In the genomic region with DNA sequence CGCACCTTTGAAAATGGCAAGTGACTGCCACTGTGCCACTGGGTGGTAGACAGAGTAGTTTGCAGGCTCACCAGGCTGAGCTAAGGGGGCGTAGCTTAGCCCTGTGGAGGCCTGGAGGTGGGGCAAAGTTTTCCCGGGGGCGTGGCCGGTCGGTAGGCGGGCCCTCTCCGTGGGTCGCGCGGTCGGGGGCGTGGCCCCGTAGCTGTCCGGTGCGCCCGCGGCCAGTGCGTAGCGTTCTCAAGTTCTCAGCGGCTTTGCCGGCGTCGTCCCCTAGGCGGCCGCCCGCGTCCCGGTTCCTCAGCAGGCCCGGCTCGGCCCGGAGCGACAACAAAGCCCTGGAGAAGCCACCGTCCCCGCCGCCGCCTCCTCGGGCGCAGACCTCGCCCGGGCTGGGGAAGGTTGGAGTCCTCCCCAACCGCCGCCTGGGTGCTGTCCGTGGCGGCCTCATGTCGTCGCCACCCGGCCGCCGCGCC, we compare ENCODE assay signal across 7 mouse cellular contexts. TPM values are rescaled to one million over a fixed set of nuclear protein-coding genes. Genes with fewer than 3 reads are reported as not detected.
A peak's percentile ranks its signal among the peaks of the same experiment; 100 is the strongest.
DNase-seq lines count a peak whose midpoint lies in the region; ATAC-seq lines count a peak whose summit lies in the region.

TSS of gene Txnrd3 (plus strand) at position 191 of the 473 bp plus-strand sequence.

- no peaks in the 10 kb centered on the region for H3K9me3 ChIP-seq in intestine, embryonic 15.5 days
- H3K9me3 ChIP-seq in midbrain, embryonic 10.5 days (replicated peaks), result no peaks in the 10 kb centered on the region

- H3K27me3 ChIP-seq in intestine, embryonic 15.5 days (replicated peaks), result no peaks in the 10 kb centered on the region
- H3K27me3 ChIP-seq in midbrain, embryonic 10.5 days (ENCODE audit: low read depth, poor library complexity, severe bottlenecking), result no peaks in the 10 kb centered on the region

- H3K4me2 ChIP-seq in intestine, embryonic 15.5 days (replicated peaks), result peak within 1 kb of the TSS; percentile 95

- no peaks in the 10 kb centered on the region for H3K4me1 ChIP-seq in intestine, embryonic 15.5 days (replicated peaks)
- H3K4me1 ChIP-seq in midbrain, embryonic 10.5 days, result peaks cover 22% of the 10 kb centered on the region

- H3K36me3 ChIP-seq in intestine, embryonic 15.5 days, result no peaks in the 10 kb centered on the region
- H3K36me3 ChIP-seq in midbrain, embryonic 10.5 days, result no peaks in the 10 kb centered on the region

- ATAC-seq in intestine, embryonic 15.5 days, result peak; percentile 94

- H3K27ac ChIP-seq in intestine, embryonic 15.5 days, result peak within 1 kb of the TSS; percentile 94
- peak within 1 kb of the TSS; percentile 92 for H3K27ac ChIP-seq in midbrain, embryonic 10.5 days (replicated peaks)

- peak within 1 kb of the TSS; percentile 71 for H3K4me3 ChIP-seq in intestine, embryonic 15.5 days (replicated peaks)
- H3K4me3 ChIP-seq in midbrain, embryonic 10.5 days, result peak within 1 kb of the TSS; percentile 76

- peak; percentile 95 to 96 for DNase-seq in adrenal gland, adult 18-20 months (ENCODE audit: low spot score in 2 of 2)
- DNase-seq in embryo, embryonic 11 days, result peak; percentile 94
- DNase-seq in gastrocnemius, postnatal 36 days, result peak; percentile 90 to 94
- DNase-seq in left cerebral cortex, postnatal 25 days (ENCODE audit: low spot score in 2 of 2), result peak; percentile 84
- DNase-seq in midbrain, embryonic 10.5 days (ENCODE audit: low spot score), result peak; percentile 91
- peak; percentile 81 for DNase-seq in right cerebral cortex, postnatal 4 days

- under 1% methylated on average over 50 of the region's 51 CpGs for WGBS in intestine, embryonic 15.5 days
- under 1% methylated on average over 51 of the region's 51 CpGs for WGBS in midbrain, embryonic 10.5 days

- peak within 1 kb of the TSS; percentile 66 for H3K9ac ChIP-seq in intestine, embryonic 15.5 days

- intact Hi-C loops in gastrocnemius, postnatal 36 days (cut with DNase I), result no loop called here
- intact Hi-C loops in left cerebral cortex, postnatal 25 days (cut with DNase I), result no loop called here

RNA-seq across cellular contexts. Expression of gene Txnrd3, which starts in this region (rescaled TPM):
- total RNA-seq in adrenal gland, adult 18-20 months (2021), result 10 to 100 TPM; 10.2 to 10.7 TPM
- 1 to 10 TPM; 4.5 to 4.6 TPM for total RNA-seq in gastrocnemius, postnatal 36 days (2021)
- polyA plus RNA-seq in intestine, embryonic 15.5 days (2015; fragmentation: Nextera tagmentation; extraction: Ambion mirVana), result 8.5 and 8.8 TPM in 2 replicates
- total RNA-seq in left cerebral cortex, postnatal 25 days (2021), result 1 to 10 TPM; 3.6 to 3.9 TPM
- polyA plus RNA-seq in midbrain, embryonic 10.5 days (2016; fragmentation: Nextera tagmentation; extraction: Ambion mirVana), result 10.1 and 13.1 TPM in 2 replicates

Comparison
In these comparisons a context has a peak if more than half of its experiments do, and no peak if none do; other contexts are left out.
1. Peak in every context shown above with its lines: DNase-seq, ATAC-seq, H3K4me3 ChIP-seq and H3K27ac ChIP-seq.